ENCODE assay signal across 9 mouse cellular contexts in genomic region chr6:87102421-87102911, GRCm38 (mm10). TPM values are rescaled to one million over a fixed set of nuclear protein-coding genes. Genes with fewer than 3 reads are reported as not detected.
DNase-seq lines count a peak whose midpoint lies in the region; ATAC-seq and TF ChIP-seq lines count a peak whose summit lies in the region.
"Had no signal": no experiment of that assay in that cellular context is flagged by ENCODE, and none has a peak within 500 bp of the region (broad histone marks: within the 10 kb centered on the region; RNA-seq: fewer than 3 reads in every experiment).

No protein-coding gene starts in this region.

- peak overlapping the region; percentile 7; the same call in 1 of the 2 replicates for H3K9ac ChIP-seq in limb, embryonic 11.5 days (ENCODE audit: low read length)
- H3K9ac ChIP-seq in intestine, postnatal 0 days (ENCODE audit: low read depth, low read length), result no peak overlapping the region
- H3K9ac ChIP-seq: liver, embryonic 14.5 days had no signal

- no peak for TF ChIP-seq CTCF in intestine, postnatal 0 days (IDR thresholded peaks at IDR 0.05; ENCODE audit: low read depth)

- DNase-seq in adrenal gland, postnatal 14 days, result peak; percentile 51
- no peak for DNase-seq in adrenal gland, adult (ENCODE audit: inconsistent age in 2 of 2, low spot score in 1 of 2)
- DNase-seq in 3134 (ENCODE audit: extremely low read depth, insufficient read length, low spot score), result peak; percentile 32
- peak; percentile 28 for DNase-seq in heart, adult 8-10 months (ENCODE audit: low spot score)
- no peak for DNase-seq in limb, embryonic 11.5 days (ENCODE audit: low spot score)
- no peak for DNase-seq in spleen, postnatal 36 days (ENCODE audit: low spot score in 2 of 2)

- no peaks in the 10 kb centered on the region for H3K9me3 ChIP-seq in limb, embryonic 11.5 days (ENCODE audit: control insufficient read depth, low read length)
- H3K9me3 ChIP-seq in intestine, postnatal 0 days (ENCODE audit: control insufficient read depth), result no peaks in the 10 kb centered on the region

- H3K4me2 ChIP-seq in limb, embryonic 11.5 days (ENCODE audit: low read depth, severe bottlenecking), result no peak overlapping the region
- H3K4me2 ChIP-seq in intestine, postnatal 0 days (replicated peaks; ENCODE audit: low read depth), result no peak overlapping the region

- no peaks in the 10 kb centered on the region for H3K27me3 ChIP-seq in limb, embryonic 11.5 days (ENCODE audit: control insufficient read depth, insufficient read depth, low read length)
- no peaks in the 10 kb centered on the region for H3K27me3 ChIP-seq in intestine, postnatal 0 days (replicated peaks; ENCODE audit: control insufficient read depth, insufficient read depth, low read length)

- H3K27ac ChIP-seq in limb, embryonic 11.5 days (replicated peaks; ENCODE audit: low read depth, low read length), result peak overlapping the region; percentile 21; the same call in 1 of the 2 replicates
- no peak overlapping the region for H3K27ac ChIP-seq in intestine, postnatal 0 days (ENCODE audit: low read depth, low read length)
- H3K27ac ChIP-seq: liver, embryonic 14.5 days had no signal

- ATAC-seq in limb, embryonic 11.5 days (ENCODE audit: insufficient number of reproducible peaks, low FRiP score, low TSS enrichment, low read depth), result no peak
- ATAC-seq in frontal cortex, adult (ENCODE audit: low TSS enrichment), result no peak
- no peak for ATAC-seq in intestine, postnatal 0 days

- H3K4me1 ChIP-seq in limb, embryonic 11.5 days (ENCODE audit: control insufficient read depth, insufficient read depth, low read length), result peaks cover 14% of the 10 kb centered on the region
- 0 out of 2 replicates have a peak, but pooled peaks cover 3% of the 10 kb centered on the region for H3K4me1 ChIP-seq in intestine, postnatal 0 days (replicated peaks; ENCODE audit: control insufficient read depth, insufficient read depth, low read length)

- no peaks in the 10 kb centered on the region for H3K36me3 ChIP-seq in limb, embryonic 11.5 days (ENCODE audit: control insufficient read depth, insufficient read depth, low read length)
- no peaks in the 10 kb centered on the region for H3K36me3 ChIP-seq in intestine, postnatal 0 days (ENCODE audit: control insufficient read depth, insufficient read depth)

- 17% methylated on average over 7 of the region's 7 CpGs for WGBS in limb, embryonic 11.5 days
- 51% methylated on average over 7 of the region's 7 CpGs for whole genome bisulfite sequencing in intestine, postnatal 0 days

- no peak overlapping the region for H3K4me3 ChIP-seq in limb, embryonic 11.5 days (ENCODE audit: low read depth, low read length)
- no peak overlapping the region for H3K4me3 ChIP-seq in intestine, postnatal 0 days (ENCODE audit: low read depth, low read length)

RNA-seq across cellular contexts. Expression of gene D6Ertd527e, which starts 2.1 kb away (rescaled TPM):
- not detected in 2 replicates for total RNA-seq in adrenal gland, postnatal 14 days (2021)
- under 1 TPM in 1 of 4 experiments, not detected in 3; 0.44 TPM for total RNA-seq in heart, adult 8-10 months (2022)
- polyA plus RNA-seq in limb, embryonic 11.5 days (2014; fragmentation: Nextera tagmentation; extraction: Ambion mirVana), result 0.35 and 0.53 TPM in 2 replicates
- 0.18 and 0.25 TPM in 2 replicates for polyA plus RNA-seq in intestine, postnatal 0 days (2015; fragmentation: Nextera tagmentation; extraction: Ambion mirVana)

RNA-seq across cellular contexts. Expression of gene Gfpt1, which starts 59.8 kb away (rescaled TPM):
- 36.9 and 42.1 TPM in 2 replicates for total RNA-seq in adrenal gland, postnatal 14 days (2021)
- 10 to 100 TPM; 16.0 to 21.4 (median 16.7) TPM for total RNA-seq in heart, adult 8-10 months (2022)
- polyA plus RNA-seq in limb, embryonic 11.5 days (2014; fragmentation: Nextera tagmentation; extraction: Ambion mirVana), result 23.7 and 25.4 TPM in 2 replicates
- 17.5 and 18.8 TPM in 2 replicates for polyA plus RNA-seq in intestine, postnatal 0 days (2015; fragmentation: Nextera tagmentation; extraction: Ambion mirVana)

Comparison
In these comparisons a context has a peak if more than half of its experiments do, and no peak if none do; other contexts are left out.
1. DNase-seq: peak in adrenal gland, postnatal 14 days (single experiment), 3134 (single experiment) and heart, adult 8-10 months (single experiment); none in adrenal gland, adult (0 of 2), limb, embryonic 11.5 days (single experiment) and spleen, postnatal 36 days (0 of 2).